In genomic region chr13:110967626-110968506, GRCm38 (mm10) we compare ENCODE assay signal across 8 mouse cellular contexts.
DNase-seq lines count a peak whose midpoint lies in the region; ATAC-seq and TF ChIP-seq lines count a peak whose summit lies in the region.

No protein-coding gene starts in this region.

- no peak overlapping the region for H3ac ChIP-seq in myocyte (ENCODE audit: control insufficient read depth, insufficient read length)

- no peak for TF ChIP-seq POLR2A in myocyte (IDR thresholded peaks at IDR 0.05; ENCODE audit: insufficient read length, low read depth)

- H3K9ac ChIP-seq in forebrain, embryonic 16.5 days (replicated peaks; ENCODE audit: low read depth, low read length), result no peak overlapping the region
- H3K9ac ChIP-seq in liver, embryonic 14.5 days (replicated peaks), result no peak overlapping the region

- 48% methylated on average over 5 of the region's 5 CpGs for WGBS in forebrain, embryonic 16.5 days
- 33% methylated on average over 5 of the region's 5 CpGs for WGBS in liver, embryonic 14.5 days (ENCODE audit: insufficient replicate concordance)

- H3K4me2 ChIP-seq in forebrain, embryonic 16.5 days (ENCODE audit: low read length), result no peak overlapping the region
- H3K4me2 ChIP-seq in liver, embryonic 14.5 days (ENCODE audit: low read depth), result no peak overlapping the region
- peak overlapping the region; percentile 48 for H3K4me2 ChIP-seq in myocyte (ENCODE audit: low read depth)

- no peaks in the 10 kb centered on the region for H3K79me2 ChIP-seq in myocyte (ENCODE audit: control insufficient read depth, insufficient read depth)

- no peaks in the 10 kb centered on the region for H3K36me3 ChIP-seq in forebrain, embryonic 16.5 days (ENCODE audit: control insufficient read depth, insufficient read depth)
- no peaks in the 10 kb centered on the region for H3K36me3 ChIP-seq in liver, embryonic 14.5 days (replicated peaks; ENCODE audit: control insufficient read depth, insufficient read depth, low read depth)
- no peaks in the 10 kb centered on the region for H3K36me3 ChIP-seq in myocyte (ENCODE audit: control insufficient read depth, insufficient read depth)

- 0 out of 2 replicates have a peak, but pooled peaks cover 3% of the 10 kb centered on the region for H3K4me1 ChIP-seq in forebrain, embryonic 16.5 days (replicated peaks; ENCODE audit: control insufficient read depth, insufficient read depth, low read length)
- H3K4me1 ChIP-seq in liver, embryonic 14.5 days (replicated peaks; ENCODE audit: control insufficient read depth in 2 of 2, insufficient read depth in 2 of 2, low read length in 1 of 2), result no peaks in the 10 kb centered on the region; a peak in 1 of 4 replicates

- TF ChIP-seq EP300 in liver, embryonic 14.5 days (IDR thresholded peaks at IDR 0.05; ENCODE audit: low read depth), result no peak

- peak; percentile 99 for ATAC-seq in forebrain, embryonic 16.5 days
- peak; percentile 52; the same call in 1 of the 2 replicates for ATAC-seq in liver, embryonic 14.5 days (ENCODE audit: insufficient read depth)

- no peak overlapping the region for H3K27ac ChIP-seq in forebrain, embryonic 16.5 days (ENCODE audit: low read length)
- H3K27ac ChIP-seq in liver, embryonic 14.5 days, result no peak overlapping the region

- intact Hi-C loops in heart, postnatal 36 days (cut with DNase I), result loop anchor here (1.0 to 5.0 kb wide), 9 partner anchors 65 to 576 kb away; no protein-coding TSS in a partner anchor

- H3K4me3 ChIP-seq in forebrain, embryonic 16.5 days (replicated peaks; ENCODE audit: low read length), result no peak overlapping the region
- H3K4me3 ChIP-seq in liver, embryonic 14.5 days (ENCODE audit: insufficient read depth in 1 of 2, low read depth in 2 of 2, low read length in 2 of 2), result no peak overlapping the region
- no peak overlapping the region for H3K4me3 ChIP-seq in myocyte

- peak; percentile 47 for TF ChIP-seq CTCF in liver, embryonic 14.5 days (IDR thresholded peaks at IDR 0.05; ENCODE audit: low read depth)

- no peaks in the 10 kb centered on the region for H3K27me3 ChIP-seq in forebrain, embryonic 16.5 days (replicated peaks; ENCODE audit: control insufficient read depth, insufficient read depth, low read length)
- no peaks in the 10 kb centered on the region for H3K27me3 ChIP-seq in liver, embryonic 14.5 days (ENCODE audit: control insufficient read depth, insufficient read depth, low read length)
- H3K27me3 ChIP-seq in myocyte (ENCODE audit: control insufficient read depth, insufficient read depth, insufficient read length), result no peaks in the 10 kb centered on the region

- peak; percentile 91 for DNase-seq in NIH3T3 (ENCODE audit: low read depth)
- peak; percentile 48 for DNase-seq in cerebellum, adult 11-12 months
- DNase-seq in heart, postnatal 36 days, result peak; percentile 48 to 60
- DNase-seq in kidney, postnatal 4 days, result peak; percentile 51 to 67
- peak; percentile 12 to 35 (median 30) for DNase-seq in liver, embryonic 14.5 days (ENCODE audit: low read depth in 3 of 3, low spot score in 3 of 3)
- DNase-seq in thymus, postnatal 0 days (ENCODE audit: low spot score), result peak; percentile 42

- no peaks in the 10 kb centered on the region for H3K9me3 ChIP-seq in forebrain, embryonic 16.5 days (ENCODE audit: control insufficient read depth, low read length)
- H3K9me3 ChIP-seq in liver, embryonic 14.5 days (ENCODE audit: control insufficient read depth, low read length), result no peaks in the 10 kb centered on the region

TF ChIP-seq in myocyte, 11 proteins besides CTCF, POLR2A, EP300 and RAD21:
- no peak for TF ChIP-seq SRF (IDR thresholded peaks at IDR 0.05; ENCODE audit: control insufficient read depth, insufficient read length, low read depth)
- TF ChIP-seq CEBPB (IDR thresholded peaks at IDR 0.05; ENCODE audit: insufficient read depth, poor library complexity, severe bottlenecking), result no peak
- no peak for TF ChIP-seq POLR2AphosphoS2 (IDR thresholded peaks at IDR 0.05; ENCODE audit: insufficient read length, low read depth)
- TF ChIP-seq TCF12 (IDR thresholded peaks at IDR 0.05; ENCODE audit: insufficient read depth, poor library complexity, severe bottlenecking), result no peak

Comparison
In these comparisons a context has a peak if more than half of its experiments do, and no peak if none do; other contexts are left out.
1. DNase-seq: peak in every context shown above with its lines; median percentile 91 in NIH3T3; 59 in kidney, postnatal 4 days; 54 in heart, postnatal 36 days; 48 in cerebellum, adult 11-12 months; 42 in thymus, postnatal 0 days; 30 in liver, embryonic 14.5 days.